Mouse (Mus musculus) erythroblast, embryonic 14.5 days (primary cell): ENCODE measurements around the gene Sh3bp4.

Source experiments
- GATA1 ChIP-seq: IDR thresholded peaks from 2 replicates; pipeline ENCODE4 v1.6.1; 2012; ENCODE audit warnings: low read length, inconsistent platforms, mixed read lengths
- TAL1 ChIP-seq: IDR thresholded peaks from 3 replicates; pipeline ENCODE4 v1.6.1; 2012; ENCODE audit warnings: low read length, inconsistent platforms, mixed read lengths

GRCm38 (mm10) chr1:89184839-89185238 is 114.6 kb downstream of the Sh3bp4 start:
- TF ChIP-seq GATA1 (no peak), TAL1 (no peak)
